In the genomic region with DNA sequence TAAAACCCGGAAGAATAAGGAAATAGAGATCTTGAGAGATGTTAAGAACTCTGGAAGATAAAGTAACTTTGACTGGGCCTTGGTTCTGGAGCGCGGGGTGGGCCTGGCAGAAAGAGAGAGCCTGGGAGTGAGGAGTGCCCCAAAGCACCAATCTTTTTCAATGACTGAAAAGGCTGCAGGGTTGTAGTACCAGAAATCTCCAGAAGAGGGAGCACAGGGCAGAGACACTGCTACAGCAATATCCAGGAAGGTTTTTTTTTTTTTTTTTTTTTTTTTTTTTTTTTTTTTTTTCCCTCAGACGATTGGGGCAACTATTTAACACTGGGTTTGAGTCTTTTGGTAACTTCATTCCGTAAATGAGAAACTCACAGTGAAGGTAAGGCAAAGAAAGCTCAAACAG, we compare ENCODE assay signal across 9 mouse cellular contexts.
DNase-seq lines count a peak whose midpoint lies in the region; ATAC-seq lines count a peak whose summit lies in the region.
"Had no signal": no experiment of that assay in that cellular context is flagged by ENCODE, and none has a peak within 500 bp of the region (broad histone marks: within the 10 kb centered on the region; RNA-seq: fewer than 3 reads in every experiment).

No protein-coding gene starts in this region.

- no peak overlapping the region for H3K4me2 ChIP-seq in heart, embryonic 11.5 days
- H3K4me2 ChIP-seq: neural tube, embryonic 12.5 days had no signal

- H3K27ac ChIP-seq in heart, embryonic 11.5 days (ENCODE audit: low read depth, low read length) = no peak overlapping the region
- H3K27ac ChIP-seq: neural tube, embryonic 12.5 days had no signal

- H3K9ac ChIP-seq in heart, embryonic 11.5 days (ENCODE audit: low read depth, low read length) = no peak overlapping the region
- H3K9ac ChIP-seq: neural tube, embryonic 12.5 days had no signal

- WGBS in heart, embryonic 11.5 days (ENCODE audit: insufficient replicate concordance) = 8% methylated on average over 5 of the region's 5 CpGs

- H3K9me3 ChIP-seq in heart, embryonic 11.5 days (replicated peaks; ENCODE audit: control insufficient read depth, low read length) = no peaks in the 10 kb centered on the region
- H3K9me3 ChIP-seq: neural tube, embryonic 12.5 days had no signal

- no peaks in the 10 kb centered on the region for H3K27me3 ChIP-seq in heart, embryonic 11.5 days (ENCODE audit: control insufficient read depth, insufficient read depth, low read length)
- H3K27me3 ChIP-seq: neural tube, embryonic 12.5 days had no signal

- no peaks in the 10 kb centered on the region for H3K4me1 ChIP-seq in heart, embryonic 11.5 days (ENCODE audit: control insufficient read depth, insufficient read depth, low read length)

- ATAC-seq in heart, embryonic 11.5 days (replicated peaks; ENCODE audit: insufficient number of reproducible peaks, low FRiP score, low TSS enrichment) = no peak
- ATAC-seq in hematopoietic stem cell, adult 5-6 weeks (replicated peaks in 1 of 2; ENCODE audit: insufficient read depth in 1 of 2, low FRiP score in 2 of 2, low TSS enrichment in 1 of 2, low read depth in 1 of 2, poor library complexity in 2 of 2, severe bottlenecking in 2 of 2) = peak; percentile 51 to 71; a peak in 3 of 4 replicates

- no peak overlapping the region for H3K4me3 ChIP-seq in heart, embryonic 11.5 days (ENCODE audit: low read depth, low read length)
- H3K4me3 ChIP-seq: neural tube, embryonic 12.5 days had no signal

- H3K36me3 ChIP-seq in heart, embryonic 11.5 days (ENCODE audit: control insufficient read depth, insufficient read depth, low read length) = no peaks in the 10 kb centered on the region
- H3K36me3 ChIP-seq: neural tube, embryonic 12.5 days had no signal

- DNase-seq in heart, adult 11 months = peak; percentile 94
- peak; percentile 69 to 89 for DNase-seq in adrenal gland, postnatal 36 days
- peak; percentile 45 for DNase-seq in fibroblast of lung, adult 2 months (ENCODE audit: low read depth)
- DNase-seq in layer of hippocampus, postnatal 36 days = peak; percentile 60 to 81
- peak; percentile 83 for DNase-seq in mesoderm, embryonic 11.5 days (ENCODE audit: low read depth, low spot score)
- peak; percentile 58 to 82 for DNase-seq in spleen, postnatal 4 days (ENCODE audit: low spot score in 2 of 2)
